Mouse (Mus musculus) liver, embryonic 12.5 days (tissue): ENCODE results near the gene Pcdh7. TPM values are rescaled to one million over a fixed set of nuclear protein-coding genes. Genes with fewer than 3 reads are reported as not detected.
A peak's percentile ranks its signal among the peaks of the same experiment; 100 is the strongest.

Source experiments
- ATAC-seq: fragments of 200-750 bp; cut with Nextera tagmentation; 2 replicates; pipeline ENCODE4 v1.8.0; 2017; ENCODE audit warnings: moderate number of reproducible peaks, mild to moderate bottlenecking, moderate library complexity
- H3K27ac ChIP-seq: fragments of 300-500 bp; sonication (generic); 2 replicates; pipeline ENCODE4 v1.5.1; 2016; ENCODE audit warnings: mild to moderate bottlenecking
- H3K27me3 ChIP-seq: fragments of 300-500 bp; sonication (generic); replicated peaks from 2 replicates; pipeline ENCODE4 v1.6.1; 2016; ENCODE audit warnings: mild to moderate bottlenecking, moderate library complexity
- H3K36me3 ChIP-seq: fragments of 300-500 bp; sonication (generic); 2 replicates; pipeline ENCODE4 v1.6.1; 2016; ENCODE audit warnings: mild to moderate bottlenecking, moderate library complexity
- H3K4me1 ChIP-seq: fragments of 300-500 bp; sonication (generic); 2 replicates; pipeline ENCODE4 v1.6.1; 2016
- H3K4me2 ChIP-seq: fragments of 300-500 bp; sonication (generic); 2 replicates; pipeline ENCODE4 v1.6.1; 2016; ENCODE audit warnings: mild to moderate bottlenecking, moderate library complexity
- H3K4me3 ChIP-seq: fragments of 300-500 bp; sonication (generic); 2 replicates; pipeline ENCODE4 v1.5.1; 2016; ENCODE audit warnings: mild to moderate bottlenecking, moderate library complexity
- H3K9ac ChIP-seq: fragments of 300-500 bp; sonication (generic); 2 replicates; pipeline ENCODE4 v1.6.1; 2016; ENCODE audit warnings: mild to moderate bottlenecking, moderate library complexity
- H3K9me3 ChIP-seq: fragments of 300-500 bp; sonication (generic); replicated peaks from 2 replicates; pipeline ENCODE4 v1.6.1; 2016; ENCODE audit warnings: mild to moderate bottlenecking, moderate library complexity
- WGBS: fragments of 180-500 bp; shearing (Covaris S2); methylation state at CpG from one replicate; pipeline ENCODE4 v1.1.7; 2016; ENCODE audit not compliant: insufficient replicate concordance; 5-methylcytosine and 5-hydroxymethylcytosine counted together
- polyA plus RNA-seq: library from polyadenylated mRNA; unstranded; fragments of >200 nt; fragmentation: Nextera tagmentation; extraction: Ambion mirVana; gene quantifications from 2 replicates; pipeline ENCODE4 v1.2.1, GENCODE M21; 2016

The Pcdh7 gene
- polyA plus RNA-seq, 1 experiment from 2014 or later: 2.4 TPM

DNA sequence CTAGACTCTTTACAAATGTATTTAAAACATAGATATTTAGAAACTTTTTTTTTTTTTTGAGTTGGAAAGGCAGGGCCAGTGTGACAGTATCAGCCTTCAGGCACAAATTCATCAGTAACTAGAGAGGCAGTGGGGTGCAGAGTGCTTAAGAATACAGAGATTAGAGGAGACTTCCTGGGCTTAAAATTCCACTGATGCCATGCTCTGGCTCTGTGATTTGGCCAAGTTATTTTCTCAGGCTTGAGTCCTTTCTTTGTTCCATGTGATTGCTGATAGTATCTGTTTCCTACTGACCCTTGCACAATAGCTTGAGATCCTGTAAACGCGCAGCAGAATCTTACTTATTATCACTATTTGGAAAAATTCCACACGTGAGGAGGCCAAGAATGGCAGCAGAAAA lies 60.3 kb downstream of the Pcdh7 start:
- ATAC-seq: no peak
- no peak overlapping the region for H3K4me2 ChIP-seq
- peaks cover 41% of the 10 kb centered on the region for H3K4me1 ChIP-seq
- H3K9ac ChIP-seq: no peak overlapping the region
- H3K36me3 ChIP-seq: no peaks in the 10 kb centered on the region
- no peaks in the 10 kb centered on the region for H3K9me3 ChIP-seq
- H3K4me3 ChIP-seq: no peak overlapping the region
- 42% methylated on average over 3 of the region's 3 CpGs for WGBS
- H3K27ac ChIP-seq: no peak overlapping the region
- H3K27me3 ChIP-seq: no peaks in the 10 kb centered on the region

GRCm38 (mm10) chr5:57779951-57780350 lies 62.2 kb downstream of the Pcdh7 start:
- H3K9ac ChIP-seq: no peak overlapping the region
- ATAC-seq: no peak
- no peak overlapping the region for H3K4me3 ChIP-seq
- no peaks in the 10 kb centered on the region for H3K27me3 ChIP-seq
- peaks cover 34% of the 10 kb centered on the region for H3K4me1 ChIP-seq
- no peaks in the 10 kb centered on the region for H3K9me3 ChIP-seq
- H3K36me3 ChIP-seq: no peaks in the 10 kb centered on the region
- H3K4me2 ChIP-seq: no peak overlapping the region
- H3K27ac ChIP-seq: 0 out of 2 replicates have a peak overlapping the region, but pooled peaks have one; percentile 45

DNA sequence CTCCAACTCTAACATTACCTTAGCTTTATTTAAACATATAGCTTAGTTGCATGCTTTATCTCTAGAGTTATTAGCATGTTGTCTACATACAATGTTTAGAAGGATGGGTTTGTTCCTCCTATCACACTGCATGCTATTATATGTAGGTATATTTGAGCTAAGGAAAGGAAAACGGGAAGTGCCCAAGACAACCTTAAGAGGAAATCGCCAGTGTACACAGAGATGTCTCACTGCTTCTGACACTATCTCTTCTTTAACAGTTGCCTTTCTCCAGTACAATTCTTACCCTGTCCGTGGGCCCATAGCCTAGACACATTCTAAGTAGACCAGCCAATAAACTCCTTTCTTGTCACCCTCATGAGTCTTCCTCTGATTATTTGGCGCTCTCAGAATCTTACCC lies 62.8 kb downstream of the Pcdh7 start:
- no peaks in the 10 kb centered on the region for H3K36me3 ChIP-seq
- H3K4me1 ChIP-seq: peaks cover 31% of the 10 kb centered on the region
- no peak overlapping the region for H3K9ac ChIP-seq
- WGBS: 29% methylated on average over 4 of the region's 4 CpGs
- peak overlapping the region; percentile 57 for H3K27ac ChIP-seq
- H3K9me3 ChIP-seq: no peaks in the 10 kb centered on the region
- no peaks in the 10 kb centered on the region for H3K27me3 ChIP-seq
- no peak overlapping the region for H3K4me2 ChIP-seq
- no peak for ATAC-seq
- H3K4me3 ChIP-seq: no peak overlapping the region

- Histone ChIP-seq H3K4me1 (peaks cover 31% of the 10 kb centered on the region), H3K4me2 (peak overlapping the region; percentile 51), H3K36me3 (no peaks in the 10 kb centered on the region), H3K27me3 (no peaks in the 10 kb centered on the region), H3K27ac (peak overlapping the region; percentile 88), H3K4me3 (no peak overlapping the region), H3K9ac (no peak overlapping the region), H3K9me3 (no peaks in the 10 kb centered on the region)
- 16% methylated on average over 5 of the region's 5 CpGs for WGBS
- ATAC-seq: peak; percentile 100
Measured at GRCm38 (mm10) chr5:57781950-57782349, 64.2 kb downstream of the Pcdh7 start.

GRCm38 (mm10) chr5:57782546-57782945 lies 64.8 kb downstream of the Pcdh7 start:
- peak overlapping the region; percentile 66; the same call in 1 of the 2 replicates for H3K27ac ChIP-seq

GRCm38 (mm10) chr5:57788775-57789509 lies 71.2 kb downstream of the Pcdh7 start:
- 0 out of 2 replicates have a peak, but pooled peaks have one; percentile 21 for ATAC-seq
- Histone ChIP-seq H3K4me2 (no peak overlapping the region), H3K4me3 (no peak overlapping the region)

More at GRCm38 (mm10) chr5:57782546-57782945, 64.8 kb downstream of the Pcdh7 start:
- H3K9ac ChIP-seq: no peak overlapping the region
- H3K4me2 ChIP-seq: no peak overlapping the region
- 23% methylated on average over 3 of the region's 3 CpGs for WGBS
- no peak overlapping the region for H3K4me3 ChIP-seq
- peaks cover 31% of the 10 kb centered on the region for H3K4me1 ChIP-seq
- no peaks in the 10 kb centered on the region for H3K36me3 ChIP-seq
- H3K9me3 ChIP-seq: no peaks in the 10 kb centered on the region
- no peak for ATAC-seq
- no peaks in the 10 kb centered on the region for H3K27me3 ChIP-seq

DNA sequence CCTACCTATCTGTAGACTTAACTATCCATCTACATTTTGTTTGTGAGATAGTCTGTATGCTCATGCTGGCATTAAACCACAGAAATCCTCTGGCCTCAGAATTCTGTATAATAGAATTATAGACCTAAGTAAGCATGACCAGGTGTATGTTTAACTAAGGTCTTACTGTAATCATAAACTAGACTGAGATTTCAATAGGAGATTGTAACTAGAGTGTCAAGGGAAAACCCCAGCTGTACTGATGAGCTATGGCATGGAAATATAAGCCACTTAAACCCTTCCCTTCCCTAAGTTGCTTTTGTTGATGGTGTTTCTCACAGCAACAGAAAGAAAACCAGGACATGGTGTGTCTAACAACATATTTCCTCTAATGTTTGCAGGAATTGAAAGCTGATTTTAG lies 78.6 kb downstream of the Pcdh7 start:
- no peak overlapping the region for H3K9ac ChIP-seq
- no peak overlapping the region for H3K27ac ChIP-seq
- ATAC-seq: no peak
- H3K4me2 ChIP-seq: no peak overlapping the region
- no peaks in the 10 kb centered on the region for H3K4me1 ChIP-seq
- H3K4me3 ChIP-seq: no peak overlapping the region
- H3K9me3 ChIP-seq: no peaks in the 10 kb centered on the region
- no peaks in the 10 kb centered on the region for H3K27me3 ChIP-seq
- H3K36me3 ChIP-seq: no peaks in the 10 kb centered on the region

More at GRCm38 (mm10) chr5:57788775-57789509, 71.2 kb downstream of the Pcdh7 start:
- peak overlapping the region; percentile 20; the same call in 1 of the 2 replicates for H3K27ac ChIP-seq
- peaks cover 12% of the 10 kb centered on the region for H3K4me1 ChIP-seq
- no peaks in the 10 kb centered on the region for H3K27me3 ChIP-seq
- no peaks in the 10 kb centered on the region for H3K36me3 ChIP-seq
- H3K9ac ChIP-seq: no peak overlapping the region
- WGBS: 75% methylated on average over 4 of the region's 4 CpGs
- no peaks in the 10 kb centered on the region for H3K9me3 ChIP-seq

DNA sequence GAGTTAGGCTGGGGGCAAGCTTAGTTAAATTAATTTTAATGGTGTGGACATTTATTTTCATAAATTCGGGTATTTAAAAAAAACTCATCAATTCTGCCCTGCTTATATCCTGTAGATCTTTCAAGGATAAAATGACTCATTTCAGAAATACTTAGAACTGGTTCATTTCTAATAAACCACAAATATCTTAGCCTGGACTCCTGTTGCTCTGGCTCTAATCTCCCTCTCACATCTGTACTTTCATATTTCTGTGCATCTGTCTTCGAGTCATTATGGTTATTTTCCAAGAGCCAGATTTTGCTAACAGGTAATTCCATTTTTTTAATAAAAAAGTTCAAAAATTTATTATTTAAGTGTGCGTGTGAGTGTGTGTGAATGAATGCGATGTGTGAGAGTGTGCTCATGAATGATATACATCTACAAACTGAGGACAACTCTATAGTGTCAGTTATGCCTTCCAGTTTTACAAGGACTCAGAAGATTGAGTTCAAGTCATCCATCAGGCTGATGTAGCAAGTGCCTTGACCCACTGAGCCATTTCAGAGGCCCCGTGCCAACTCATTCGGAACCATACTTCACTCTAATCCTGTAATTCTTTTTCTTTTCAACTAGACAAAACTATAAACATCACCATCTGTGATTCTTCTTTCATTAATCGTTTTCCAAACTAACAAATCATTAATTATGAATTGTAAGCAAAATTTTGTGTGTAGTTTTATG lies 80.3 kb downstream of the Pcdh7 start:
- H3K4me2 ChIP-seq: no peak overlapping the region
- H3K4me3 ChIP-seq: no peak overlapping the region
- ATAC-seq: no peak
- 67% methylated on average over 7 of the region's 7 CpGs for WGBS
- no peak overlapping the region for H3K9ac ChIP-seq
- H3K4me1 ChIP-seq: no peaks in the 10 kb centered on the region
- H3K27ac ChIP-seq: no peak overlapping the region
- H3K36me3 ChIP-seq: no peaks in the 10 kb centered on the region
- no peaks in the 10 kb centered on the region for H3K9me3 ChIP-seq
- no peaks in the 10 kb centered on the region for H3K27me3 ChIP-seq

DNA sequence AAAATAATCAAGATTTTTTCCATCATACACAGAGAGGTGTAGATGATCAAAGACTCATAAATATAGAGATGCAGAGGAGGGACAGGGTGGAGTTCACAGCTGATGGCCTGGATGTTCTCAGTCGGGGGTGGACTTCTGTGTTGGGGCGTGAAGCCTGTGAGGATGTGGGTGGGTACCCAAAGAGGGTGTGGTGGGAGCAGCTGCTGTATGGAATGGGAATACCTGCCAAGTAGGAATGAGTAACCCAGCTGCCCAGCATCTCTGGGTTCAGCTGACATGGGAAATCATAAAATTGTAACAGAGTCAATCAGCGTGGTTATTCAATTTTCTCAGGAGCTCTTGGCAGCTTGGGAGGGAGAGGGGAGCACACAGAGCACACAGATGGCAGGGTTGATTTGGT lies 85.3 kb downstream of the Pcdh7 start:
- WGBS: 72% methylated on average over 3 of the region's 3 CpGs
- H3K9me3 ChIP-seq: no peaks in the 10 kb centered on the region
- no peak for ATAC-seq

DNA sequence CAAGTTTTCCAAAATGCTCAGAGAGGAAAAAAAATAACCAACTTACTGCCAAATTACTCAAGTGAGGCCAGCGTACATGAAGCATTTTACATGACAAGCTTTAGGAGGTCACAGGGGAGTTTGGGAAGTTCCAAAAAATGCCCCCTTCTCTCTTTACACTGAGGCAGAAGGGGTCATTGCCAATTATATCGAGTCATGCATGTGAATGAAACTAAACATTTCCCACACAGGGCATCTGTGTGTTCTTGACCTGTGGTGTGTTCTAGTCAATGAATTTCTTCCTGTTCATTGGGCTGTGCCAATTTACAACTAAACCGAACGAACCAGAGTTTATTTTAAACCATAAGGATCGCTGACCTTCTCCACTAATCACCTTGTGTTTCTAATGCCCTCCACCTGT lies 86.1 kb downstream of the Pcdh7 start:
- no peak overlapping the region for H3K4me3 ChIP-seq
- no peaks in the 10 kb centered on the region for H3K36me3 ChIP-seq
- H3K27me3 ChIP-seq: no peaks in the 10 kb centered on the region
- H3K4me2 ChIP-seq: no peak overlapping the region
- WGBS: 77% methylated on average over 5 of the region's 5 CpGs
- no peak overlapping the region for H3K27ac ChIP-seq
- no peaks in the 10 kb centered on the region for H3K9me3 ChIP-seq
- no peaks in the 10 kb centered on the region for H3K4me1 ChIP-seq
- no peak overlapping the region for H3K9ac ChIP-seq
- ATAC-seq: no peak

More for the DNA sequence above, 85.3 kb downstream of the Pcdh7 start:
- Histone ChIP-seq H3K36me3 (no peaks in the 10 kb centered on the region), H3K27me3 (no peaks in the 10 kb centered on the region), H3K9ac (no peak overlapping the region), H3K4me2 (no peak overlapping the region), H3K4me1 (no peaks in the 10 kb centered on the region), H3K4me3 (no peak overlapping the region), H3K27ac (no peak overlapping the region)

DNA sequence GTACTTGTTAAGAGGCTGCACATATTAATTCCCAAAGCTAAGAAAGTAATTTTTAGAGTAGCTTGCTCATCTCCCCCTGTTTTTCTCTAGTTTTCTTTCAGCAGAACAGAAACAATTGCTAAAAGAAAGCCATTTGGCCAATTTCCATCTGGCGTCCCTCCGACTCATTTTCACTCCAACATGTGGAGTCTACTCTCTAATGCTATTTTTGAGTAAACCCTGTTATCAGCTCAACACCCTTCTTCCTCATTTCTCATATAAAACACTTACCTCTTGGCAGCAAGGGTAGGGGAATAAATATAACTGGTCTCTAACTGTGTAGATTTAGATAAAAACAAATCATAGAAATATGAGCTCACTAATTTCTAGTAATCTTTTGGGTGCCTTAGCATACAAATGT lies 89.6 kb downstream of the Pcdh7 start:
- WGBS: 23% methylated on average over 2 of the region's 2 CpGs

DNA sequence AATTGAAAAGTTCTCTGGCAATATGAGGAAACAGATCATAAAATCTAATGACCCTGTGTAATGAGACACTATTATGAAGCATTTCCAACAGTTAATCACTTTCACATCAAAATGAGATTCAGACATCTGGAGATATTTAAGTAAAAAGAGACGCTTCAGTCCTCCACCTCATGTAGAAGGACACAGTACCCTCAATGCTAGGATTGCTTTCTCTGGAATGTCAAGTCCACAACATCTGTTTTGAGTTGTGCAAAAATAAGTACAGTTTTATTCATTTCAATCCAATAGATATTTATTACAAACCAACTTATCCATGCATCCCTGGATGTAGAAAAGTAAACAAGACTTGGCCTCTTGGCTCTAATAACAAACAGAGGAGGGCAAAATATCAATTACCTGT lies 92.9 kb downstream of the Pcdh7 start:
- no peaks in the 10 kb centered on the region for H3K36me3 ChIP-seq
- no peaks in the 10 kb centered on the region for H3K9me3 ChIP-seq
- no peak overlapping the region for H3K4me2 ChIP-seq
- H3K9ac ChIP-seq: no peak overlapping the region
- 73% methylated on average over 1 of the region's 1 CpGs for WGBS
- no peaks in the 10 kb centered on the region for H3K4me1 ChIP-seq
- ATAC-seq: no peak
- no peak overlapping the region for H3K4me3 ChIP-seq
- no peak overlapping the region for H3K27ac ChIP-seq
- H3K27me3 ChIP-seq: no peaks in the 10 kb centered on the region

More for the DNA sequence above, 89.6 kb downstream of the Pcdh7 start:
- Histone ChIP-seq H3K4me1 (no peaks in the 10 kb centered on the region), H3K4me2 (no peak overlapping the region), H3K27ac (no peak overlapping the region), H3K4me3 (no peak overlapping the region), H3K9ac (no peak overlapping the region), H3K27me3 (no peaks in the 10 kb centered on the region), H3K36me3 (no peaks in the 10 kb centered on the region), H3K9me3 (no peaks in the 10 kb centered on the region)
- no peak for ATAC-seq
